Mouse (Mus musculus) MEL (cell line): ENCODE data around the gene Csn1s2b.

Experiments used
- E2F4 ChIP-seq: IDR thresholded peaks from 2 replicates; pipeline ENCODE4 v1.6.1; 2011; ENCODE audit warnings: low read depth, low read length, improper control_type of control experiment, borderline replicate concordance
- ZMIZ1 ChIP-seq: IDR thresholded peaks from 2 replicates; pipeline ENCODE4 v1.6.1; 2012; ENCODE audit warnings: low read depth, mild to moderate bottlenecking, inconsistent platforms, low read length, improper control_type of control experiment, moderate library complexity

- TF ChIP-seq ZMIZ1 (no peak), E2F4 (no peak)
These were observed 33.6 kb upstream of the Csn1s2b start, which contains the start of gene Csn1s2a for GRCm38 (mm10) chr5:87774267-87774666.
